Mouse (Mus musculus) gastrocnemius, postnatal 36 days (tissue): ENCODE data around the gene Arrdc2. TPM values are rescaled to one million over a fixed set of nuclear protein-coding genes. Genes with fewer than 3 reads are reported as not detected.

ENCODE experiments used
- DNase-seq, 2 experiments: peaks; one replicate each; pipeline ENCODE4 v3.0.0; 2022
- intact Hi-C: fragments of 180-260 bp; cut with DNase I; formaldehyde crosslinking; loops from one replicate; pipeline ENCODE4 v1.15.1; 2025
- microRNA-seq, 2 experiments: library from miRNA; unstranded; fragments of <30 nt; microRNA quantifications; one replicate each; pipeline ENCODE4 v1.2.0; 2021
- total RNA-seq, 2 experiments: library from RNA; stranded (reverse); gene quantifications; 2 replicates each; pipeline ENCODE4 v1.2.3; 2021

The Arrdc2 gene
- total RNA-seq, 2 experiments from 2014 or later: 47.9 to 92.8 TPM

- intact Hi-C loops: loop anchor here (10.0 kb wide), 1 partner anchor 679 kb away; no protein-coding TSS in a partner anchor
Measured at GRCm38 (mm10) chr8:70795370-70795769, 44.1 kb downstream of the Arrdc2 start.

GRCm38 (mm10) chr8:70794215-70794614, 45.3 kb downstream of the Arrdc2 start:
- intact Hi-C loops: loop anchor here (10.0 kb wide), 1 partner anchor 681 kb away; no protein-coding TSS in a partner anchor

More at GRCm38 (mm10) chr8:70795370-70795769, 44.1 kb downstream of the Arrdc2 start:
- DNase-seq: no peak

GRCm38 (mm10) chr8:70792700-70793099, 46.8 kb downstream of the Arrdc2 start:
- intact Hi-C loops: loop anchor here (10.0 kb wide), 1 partner anchor 682 kb away; no protein-coding TSS in a partner anchor
- no peak for DNase-seq

More at GRCm38 (mm10) chr8:70794215-70794614, 45.3 kb downstream of the Arrdc2 start:
- DNase-seq: no peak

GRCm38 (mm10) chr8:70791975-70792691, 47.4 kb downstream of the Arrdc2 start:
- intact Hi-C loops: loop anchor here (10.0 kb wide), 1 partner anchor 683 kb away; no protein-coding TSS in a partner anchor

GRCm38 (mm10) chr8:70791294-70791701, 48.2 kb downstream of the Arrdc2 start:
- no peak for DNase-seq
- intact Hi-C loops: loop anchor here (10.0 kb wide), 1 partner anchor 684 kb away; no protein-coding TSS in a partner anchor

More at GRCm38 (mm10) chr8:70791975-70792691, 47.4 kb downstream of the Arrdc2 start:
- DNase-seq: peak; percentile 97 to 98

- intact Hi-C loops: loop anchor here (10.0 kb wide), 1 partner anchor 684 kb away; no protein-coding TSS in a partner anchor
- no peak for DNase-seq
Measured at GRCm38 (mm10) chr8:70790846-70791245, 48.7 kb downstream of the Arrdc2 start.

GRCm38 (mm10) chr8:70789046-70789445, 50.5 kb downstream of the Arrdc2 start:
- DNase-seq: no peak

GRCm38 (mm10) chr8:70787941-70788667, 51.4 kb downstream of the Arrdc2 start:
- DNase-seq: no peak
- intact Hi-C loops: no loop called here

More at GRCm38 (mm10) chr8:70789046-70789445, 50.5 kb downstream of the Arrdc2 start:
- intact Hi-C loops: no loop called here

GRCm38 (mm10) chr8:70787051-70787445, 52.5 kb downstream of the Arrdc2 start:
- intact Hi-C loops: no loop called here

GRCm38 (mm10) chr8:70786291-70787050, 53.0 kb downstream of the Arrdc2 start:
- no peak for DNase-seq
- intact Hi-C loops: no loop called here

More at GRCm38 (mm10) chr8:70787051-70787445, 52.5 kb downstream of the Arrdc2 start:
- no peak for DNase-seq

Small RNA genes lying within 50 kb of the gene (microRNA-seq; reads per million reads assigned to microRNA genes)
- 0 reads per million in 2 experiments for gene Mir7240

Other genes starting within 250 kb of the Arrdc2 start
- gene Isyna1, start 245.3 kb downstream of the Arrdc2 start, total RNA-seq: 1 to 10 TPM; 4.1 to 5.1 TPM
- 10 to 100 TPM; 12.5 to 15.9 TPM for gene Ssbp4, start 230.8 kb downstream of the Arrdc2 start, total RNA-seq
- gene Lrrc25, start 223.6 kb downstream of the Arrdc2 start, total RNA-seq: under 1 TPM; 0.38 to 0.64 TPM
- under 1 TPM in 1 of 2 experiments, not detected in 1; 0.18 TPM for gene Gdf15, start 207.3 kb downstream of the Arrdc2 start, total RNA-seq
- gene Pgpep1, start 179.3 kb downstream of the Arrdc2 start, total RNA-seq: 10 to 100 TPM; 11.1 to 15.9 TPM
- 10 to 100 TPM; 54.9 to 63.3 TPM for gene Lsm4, start 166.5 kb downstream of the Arrdc2 start, total RNA-seq
- 10 to 100 TPM; 60.6 to 77.9 TPM for gene Jund, start 140.8 kb downstream of the Arrdc2 start, total RNA-seq
- under 1 TPM in 1 of 2 experiments, not detected in 1; 0.05 TPM for gene Iqcn, start 136.3 kb downstream of the Arrdc2 start, total RNA-seq
- gene Gm3336, start 121.2 kb downstream of the Arrdc2 start, total RNA-seq: not detected
- gene Pde4c, start 116.0 kb downstream of the Arrdc2 start, total RNA-seq: 1 to 10 TPM; 1.9 to 2.1 TPM
- 10 to 100 TPM; 36.8 to 37.3 TPM for gene Rab3a, start 85.0 kb downstream of the Arrdc2 start, total RNA-seq
- 10 to 100 TPM; 20.7 to 21.4 TPM for gene Mpv17l2, start 78.8 kb downstream of the Arrdc2 start, total RNA-seq
- 10 to 100 TPM; 14.3 to 16.1 TPM for gene Pik3r2, start 63.0 kb downstream of the Arrdc2 start, total RNA-seq
- gene Mast3, start 34.7 kb downstream of the Arrdc2 start, total RNA-seq: 1 to 10 TPM; 2.9 to 4.1 TPM
- gene Il12rb1, start 31.3 kb downstream of the Arrdc2 start, total RNA-seq: under 1 TPM in 1 of 2 experiments, not detected in 1; 0.15 TPM
- gene Kcnn1, start 23.5 kb upstream of the Arrdc2 start, total RNA-seq: 10 to 100 TPM; 12.8 to 18.3 TPM
- 10 to 100 TPM; 56.2 to 64.3 TPM for gene Ccdc124, start 34.2 kb upstream of the Arrdc2 start, total RNA-seq
- gene Slc5a5, start 53.0 kb upstream of the Arrdc2 start, total RNA-seq: under 1 TPM in 1 of 2 experiments, not detected in 1; 0.10 TPM
- 100 to 1,000 TPM; 802 to 969 TPM for gene Rpl18a, start 57.7 kb upstream of the Arrdc2 start, total RNA-seq
- gene Map1s, start 66.2 kb upstream of the Arrdc2 start, total RNA-seq: 10 to 100 TPM in 1 of 2 experiments, 1 to 10 TPM in 1; 9.6 to 15.6 TPM